Mouse (Mus musculus) lung, postnatal 0 days (tissue): ENCODE measurements around the gene Slc44a5.

Experiments
- CTCF ChIP-seq: IDR thresholded peaks from 2 replicates; pipeline ENCODE4 v1.5.1; 2016; ENCODE audit warnings: antibody characterized with exemption, mild to moderate bottlenecking
- EP300 ChIP-seq: IDR thresholded peaks from 2 replicates; pipeline ENCODE4 v1.6.1; 2016; ENCODE audit warnings: antibody characterized with exemption, mild to moderate bottlenecking, control low read depth

GRCm38 (mm10) chr3:153969451-153969850 is 3.8 kb upstream of the Slc44a5 start:
- TF ChIP-seq CTCF (no peak), EP300 (no peak)
